Mouse (Mus musculus): ENCODE results near the gene Lingo3.

GRCm38 (mm10) chr10:80812391-80813041 lies 31.3 kb downstream of the Lingo3 start:
- no peak for TF ChIP-seq TAL1 (IDR thresholded peaks at IDR 0.05; ENCODE audit: low read length)
- no peak for TF ChIP-seq GATA1 (IDR thresholded peaks at IDR 0.05; ENCODE audit: low read length)

Measured in erythroblast, embryonic 14.5 days (primary cell).